Mouse (Mus musculus): ENCODE data around the gene Dnm3. TPM values are rescaled to one million over a fixed set of nuclear protein-coding genes. Genes with fewer than 3 reads are reported as not detected.

Gene Dnm3
- total and polyA plus RNA-seq, 3 experiments: not detected

- TF ChIP-seq ELF1 (IDR thresholded peaks at IDR 0.05; ENCODE audit: low read depth, low read length): no peak
- TF ChIP-seq NRF1 (IDR thresholded peaks at IDR 0.05; ENCODE audit: insufficient read depth, low read depth, low read length, poor library complexity, severe bottlenecking): no peak
- TF ChIP-seq JUND (IDR thresholded peaks at IDR 0.05; ENCODE audit: low read depth, low read length): no peak
- TF ChIP-seq ZKSCAN1 (IDR thresholded peaks at IDR 0.05; ENCODE audit: low read depth, low read length): no peak
- TF ChIP-seq POLR2A (IDR thresholded peaks at IDR 0.05; ENCODE audit: control insufficient read depth in 1 of 2, insufficient read depth in 1 of 2, low read depth in 1 of 2, low read length in 2 of 2, poor library complexity in 1 of 2): no peak
- TF ChIP-seq ETS1 (IDR thresholded peaks at IDR 0.05; ENCODE audit: low read depth, low read length): no peak
- no peak for TF ChIP-seq CTCF (IDR thresholded peaks at IDR 0.05 in 2 of 3, conservative IDR thresholded peaks at IDR 0.05 in 1 of 3; ENCODE audit: control insufficient read depth in 1 of 3, insufficient read depth in 1 of 3, low read depth in 2 of 3, low read length in 3 of 3, poor library complexity in 1 of 3, severe bottlenecking in 1 of 3)
- no peak for TF ChIP-seq MEF2A (IDR thresholded peaks at IDR 0.05; ENCODE audit: extremely low read depth, insufficient replicate concordance, low read depth, low read length, poor library complexity, severe bottlenecking)
- no peak for TF ChIP-seq NELFE (IDR thresholded peaks at IDR 0.05; ENCODE audit: low read depth, low read length)
- no peak for TF ChIP-seq TCF12 (IDR thresholded peaks at IDR 0.05; ENCODE audit: low read depth, low read length)
- TF ChIP-seq BHLHE40 (IDR thresholded peaks at IDR 0.05; ENCODE audit: borderline replicate concordance, low read depth, low read length): no peak
- no peak for TF ChIP-seq MAX (IDR thresholded peaks at IDR 0.05; ENCODE audit: low read length)
- no peak for TF ChIP-seq MYB (IDR thresholded peaks at IDR 0.05; ENCODE audit: low read depth, low read length)
- TF ChIP-seq MAZ (IDR thresholded peaks at IDR 0.05; ENCODE audit: low read depth, low read length): no peak
- TF ChIP-seq GABPA (IDR thresholded peaks at IDR 0.05; ENCODE audit: low read depth, low read length): no peak
- TF ChIP-seq UBTF (IDR thresholded peaks at IDR 0.05; ENCODE audit: borderline replicate concordance, insufficient read depth, low read depth, low read length): no peak
- TF ChIP-seq SIN3A (IDR thresholded peaks at IDR 0.05; ENCODE audit: low read length): no peak
- TF ChIP-seq RCOR1 (IDR thresholded peaks at IDR 0.05; ENCODE audit: low read depth, low read length): no peak
- TF ChIP-seq POLR2AphosphoS5 (IDR thresholded peaks at IDR 0.05; ENCODE audit: borderline replicate concordance, low read depth, low read length): no peak
- Histone ChIP-seq H3K27me3 (ENCODE audit: control insufficient read depth in 1 of 2, insufficient read depth in 2 of 2, low read length in 2 of 2) (no peaks in the 10 kb centered on the region; a peak in 1 of 4 replicates), H3K9me3 (replicated peaks; ENCODE audit: insufficient read depth, low read length) (no peaks in the 10 kb centered on the region), H3K9ac (ENCODE audit: control insufficient read depth, low read depth, low read length, poor library complexity, severe bottlenecking) (no peak overlapping the region), H3K4me1 (ENCODE audit: control insufficient read depth in 1 of 2, insufficient read depth in 2 of 2, low read length in 2 of 2) (no peaks in the 10 kb centered on the region), H3K27ac (ENCODE audit: control insufficient read depth, low read depth, low read length) (no peak overlapping the region), H3K79me2 (ENCODE audit: control insufficient read depth, insufficient read depth, low read length, poor library complexity) (no peaks in the 10 kb centered on the region), H3K4me3 (ENCODE audit: control insufficient read depth in 1 of 2, insufficient read depth in 1 of 2, low read depth in 2 of 2, low read length in 2 of 2) (no peak overlapping the region), H3K36me3 (ENCODE audit: control insufficient read depth in 1 of 2, insufficient read depth in 2 of 2, low read length in 2 of 2) (no peaks in the 10 kb centered on the region)
- no peak for DNase-seq (ENCODE audit: low read depth, low spot score)
These were observed 293.7 kb downstream of the Dnm3 start for GRCm38 (mm10) chr1:162184003-162184748.

GRCm38 (mm10) chr1:162183438-162183837, 294.4 kb downstream of the Dnm3 start:
- no peak for DNase-seq (ENCODE audit: low read depth, low spot score)
- Histone ChIP-seq H3K9me3 (replicated peaks; ENCODE audit: insufficient read depth, low read length) (no peaks in the 10 kb centered on the region), H3K27me3 (ENCODE audit: control insufficient read depth in 1 of 2, insufficient read depth in 2 of 2, low read length in 2 of 2) (no peaks in the 10 kb centered on the region; a peak in 1 of 4 replicates), H3K79me2 (ENCODE audit: control insufficient read depth, insufficient read depth, low read length, poor library complexity) (no peaks in the 10 kb centered on the region), H3K9ac (ENCODE audit: control insufficient read depth, low read depth, low read length, poor library complexity, severe bottlenecking) (no peak overlapping the region), H3K4me1 (ENCODE audit: control insufficient read depth in 1 of 2, insufficient read depth in 2 of 2, low read length in 2 of 2) (no peaks in the 10 kb centered on the region), H3K36me3 (ENCODE audit: control insufficient read depth in 1 of 2, insufficient read depth in 2 of 2, low read length in 2 of 2) (no peaks in the 10 kb centered on the region), H3K4me3 (ENCODE audit: control insufficient read depth in 1 of 2, insufficient read depth in 1 of 2, low read depth in 2 of 2, low read length in 2 of 2) (no peak overlapping the region), H3K27ac (ENCODE audit: control insufficient read depth, low read depth, low read length) (no peak overlapping the region)
- TF ChIP-seq E2F4 (IDR thresholded peaks at IDR 0.05; ENCODE audit: borderline replicate concordance, low read depth, low read length) (no peak), POLR2AphosphoS2 (IDR thresholded peaks at IDR 0.05; ENCODE audit: low read length) (no peak)
